Mouse (Mus musculus) neural tube, embryonic 12.5 days (tissue): ENCODE measurements around the gene Olfr191. TPM values are rescaled to one million over a fixed set of nuclear protein-coding genes. Genes with fewer than 3 reads are reported as not detected.
"Not testable (repeated sequence)": the region's sequence is repeated elsewhere in the genome, so short reads cannot be mapped to it uniquely, and the experiment has no call there.

Experiments used
- ATAC-seq: fragments of 200-750 bp; cut with Nextera tagmentation; 2 replicates; pipeline ENCODE4 v1.8.0; 2017; ENCODE audit warnings: low read depth, mild to moderate bottlenecking, moderate TSS enrichment, moderate library complexity; ENCODE audit not compliant: low FRiP score
- H3K27ac ChIP-seq: fragments of 300-500 bp; sonication (generic); 2 replicates; pipeline ENCODE4 v1.5.1; 2016
- H3K27me3 ChIP-seq: fragments of 300-500 bp; sonication (generic); replicated peaks from 2 replicates; pipeline ENCODE4 v1.6.1; 2016; ENCODE audit warnings: mild to moderate bottlenecking
- H3K36me3 ChIP-seq: fragments of 300-500 bp; sonication (generic); 2 replicates; pipeline ENCODE4 v1.6.1; 2016; ENCODE audit warnings: mild to moderate bottlenecking
- H3K4me1 ChIP-seq: fragments of 300-500 bp; sonication (generic); 2 replicates; pipeline ENCODE4 v1.6.1; 2016
- H3K4me2 ChIP-seq: fragments of 300-500 bp; sonication (generic); replicated peaks from 2 replicates; pipeline ENCODE4 v1.6.1; 2016; ENCODE audit warnings: mild to moderate bottlenecking
- H3K4me3 ChIP-seq: fragments of 300-500 bp; sonication (generic); 2 replicates; pipeline ENCODE4 v1.5.1; 2016
- H3K9ac ChIP-seq: fragments of 300-500 bp; sonication (generic); 2 replicates; pipeline ENCODE4 v1.6.1; 2016; ENCODE audit warnings: mild to moderate bottlenecking
- H3K9me3 ChIP-seq: fragments of 300-500 bp; sonication (generic); 2 replicates; pipeline ENCODE4 v1.6.1; 2016; ENCODE audit warnings: mild to moderate bottlenecking
- WGBS: fragments of 180-500 bp; shearing (Covaris S2); methylation state at CpG from one replicate; pipeline ENCODE4 v1.1.7; 2016; 5-methylcytosine and 5-hydroxymethylcytosine counted together
- polyA plus RNA-seq: library from polyadenylated mRNA; unstranded; fragments of >200 nt; fragmentation: Nextera tagmentation; extraction: Ambion mirVana; gene quantifications from 2 replicates; pipeline ENCODE4 v1.2.1, GENCODE M21; 2016

Olfr191 gene
- polyA plus RNA-seq, result not detected in 2 replicates

- H3K4me2 ChIP-seq, H3K27me3 ChIP-seq, H3K4me3 ChIP-seq, H3K9ac ChIP-seq, H3K9me3 ChIP-seq, H3K27ac ChIP-seq, H3K36me3 ChIP-seq, H3K4me1 ChIP-seq, ATAC-seq: not testable (repeated sequence)
- 52% methylated on average over 1 of the region's 1 CpGs for WGBS
Observed at GRCm38 (mm10) chr16:59089722-59090121, at the start of gene Olfr191. TSS of gene Olfr191 (minus strand) at chr16:59089822.

- Histone ChIP-seq H3K9ac (no peak overlapping the region), H3K27ac (no peak overlapping the region), H3K4me1 (no peaks in the 10 kb centered on the region), H3K9me3 (no peaks in the 10 kb centered on the region), H3K27me3 (no peaks in the 10 kb centered on the region), H3K36me3 (no peaks in the 10 kb centered on the region), H3K4me2 (no peak overlapping the region), H3K4me3 (no peak overlapping the region)
- no peak for ATAC-seq
- WGBS, result 85% methylated on average over 1 of the region's 1 CpGs
Observed at GRCm38 (mm10) chr16:59130740-59131139, 41.1 kb upstream of the Olfr191 start.

GRCm38 (mm10) chr16:59120969-59121368 lies 31.3 kb upstream of the Olfr191 start, which contains the start of gene Olfr194:
TSS of gene Olfr194 (minus strand) at chr16:59121069.
- H3K4me3 ChIP-seq, result no peak within 1 kb of the TSS
- no peak within 1 kb of the TSS for H3K9ac ChIP-seq
- no peak for ATAC-seq
- H3K4me2 ChIP-seq, result no peak within 1 kb of the TSS
- H3K27ac ChIP-seq, result no peak within 1 kb of the TSS
- H3K9me3 ChIP-seq, result no peaks in the 10 kb centered on the region
- no peaks in the 10 kb centered on the region for H3K36me3 ChIP-seq
- H3K4me1 ChIP-seq, result no peaks in the 10 kb centered on the region
- H3K27me3 ChIP-seq, result no peaks in the 10 kb centered on the region

- Histone ChIP-seq H3K9me3 (no peaks in the 10 kb centered on the region), H3K9ac (no peak within 1 kb of the TSS), H3K4me3 (no peak within 1 kb of the TSS), H3K27ac (no peak within 1 kb of the TSS), H3K36me3 (no peaks in the 10 kb centered on the region), H3K27me3 (no peaks in the 10 kb centered on the region), H3K4me1 (no peaks in the 10 kb centered on the region), H3K4me2 (no peak within 1 kb of the TSS)
- ATAC-seq, result no peak
- 80% methylated on average over 1 of the region's 1 CpGs for WGBS
Observed at GRCm38 (mm10) chr16:59111781-59112180, 22.2 kb upstream of the Olfr191 start, which contains the start of gene Olfr193. TSS of gene Olfr193 (minus strand) at chr16:59111881.

GRCm38 (mm10) chr16:59108522-59108921 lies 18.9 kb upstream of the Olfr191 start:
- not testable (repeated sequence) for H3K27me3 ChIP-seq, H3K4me2 ChIP-seq, H3K27ac ChIP-seq, ATAC-seq, H3K9ac ChIP-seq, H3K9me3 ChIP-seq, H3K4me1 ChIP-seq, H3K4me3 ChIP-seq, H3K36me3 ChIP-seq
- 76% methylated on average over 5 of the region's 5 CpGs for WGBS

GRCm38 (mm10) chr16:59105312-59105711 lies 15.7 kb upstream of the Olfr191 start:
- ATAC-seq, result no peak
- WGBS, result 83% methylated on average over 2 of the region's 2 CpGs
- no peaks in the 10 kb centered on the region for H3K9me3 ChIP-seq
- no peak overlapping the region for H3K9ac ChIP-seq
- no peaks in the 10 kb centered on the region for H3K36me3 ChIP-seq
- no peak overlapping the region for H3K27ac ChIP-seq
- no peak overlapping the region for H3K4me3 ChIP-seq
- H3K27me3 ChIP-seq, result no peaks in the 10 kb centered on the region
- H3K4me1 ChIP-seq, result no peaks in the 10 kb centered on the region
- no peak overlapping the region for H3K4me2 ChIP-seq

- not testable (repeated sequence) for H3K9me3 ChIP-seq, H3K9ac ChIP-seq, H3K27me3 ChIP-seq, ATAC-seq, H3K4me2 ChIP-seq, H3K36me3 ChIP-seq, H3K4me1 ChIP-seq, H3K4me3 ChIP-seq, H3K27ac ChIP-seq
- WGBS, result 79% methylated on average over 2 of the region's 2 CpGs
Observed at GRCm38 (mm10) chr16:59081113-59081512, 8.5 kb downstream of the Olfr191 start.

- Histone ChIP-seq H3K4me2 (no peak within 1 kb of the TSS), H3K36me3 (no peaks in the 10 kb centered on the region), H3K9ac (no peak within 1 kb of the TSS), H3K9me3 (no peaks in the 10 kb centered on the region), H3K4me3 (no peak within 1 kb of the TSS), H3K4me1 (no peaks in the 10 kb centered on the region), H3K27me3 (no peaks in the 10 kb centered on the region), H3K27ac (no peak within 1 kb of the TSS)
- WGBS, result 89% methylated on average over 5 of the region's 5 CpGs
- no peak for ATAC-seq
Observed at GRCm38 (mm10) chr16:59077905-59078304, 11.7 kb downstream of the Olfr191 start, which contains the start of gene Olfr190. TSS of gene Olfr190 (minus strand) at chr16:59078005.

GRCm38 (mm10) chr16:59073520-59073919 lies 16.1 kb downstream of the Olfr191 start:
- H3K4me3 ChIP-seq, result no peak overlapping the region
- H3K27me3 ChIP-seq, result no peaks in the 10 kb centered on the region
- 89% methylated on average over 1 of the region's 1 CpGs for WGBS
- H3K4me1 ChIP-seq, result no peaks in the 10 kb centered on the region
- H3K9ac ChIP-seq, result no peak overlapping the region
- ATAC-seq, result no peak
- no peaks in the 10 kb centered on the region for H3K9me3 ChIP-seq
- H3K36me3 ChIP-seq, result no peaks in the 10 kb centered on the region
- no peak overlapping the region for H3K27ac ChIP-seq
- H3K4me2 ChIP-seq, result no peak overlapping the region

- ATAC-seq, result no peak
- Histone ChIP-seq H3K9me3 (no peaks in the 10 kb centered on the region), H3K4me2 (no peak overlapping the region), H3K9ac (no peak overlapping the region), H3K36me3 (no peaks in the 10 kb centered on the region), H3K4me3 (no peak overlapping the region), H3K4me1 (no peaks in the 10 kb centered on the region), H3K27me3 (no peaks in the 10 kb centered on the region), H3K27ac (no peak overlapping the region)
Observed at GRCm38 (mm10) chr16:59071755-59072154, 17.9 kb downstream of the Olfr191 start.

- WGBS, result 79% methylated on average over 3 of the region's 3 CpGs
- H3K4me1 ChIP-seq, H3K9me3 ChIP-seq, ATAC-seq, H3K27ac ChIP-seq, H3K36me3 ChIP-seq, H3K27me3 ChIP-seq, H3K9ac ChIP-seq, H3K4me2 ChIP-seq, H3K4me3 ChIP-seq: not testable (repeated sequence)
Observed at GRCm38 (mm10) chr16:59062411-59062810, 27.2 kb downstream of the Olfr191 start.

- not testable (repeated sequence) for H3K4me1 ChIP-seq, H3K36me3 ChIP-seq, H3K27me3 ChIP-seq, H3K9ac ChIP-seq, ATAC-seq, H3K9me3 ChIP-seq, H3K4me3 ChIP-seq, H3K4me2 ChIP-seq, H3K27ac ChIP-seq
- WGBS, result 94% methylated on average over 2 of the region's 2 CpGs
Observed at GRCm38 (mm10) chr16:59049286-59049685, 40.3 kb downstream of the Olfr191 start.

- H3K27ac ChIP-seq, result no peak overlapping the region
- WGBS, result 82% methylated on average over 1 of the region's 1 CpGs
- ATAC-seq, result no peak
Observed at GRCm38 (mm10) chr16:59048860-59049259, 40.8 kb downstream of the Olfr191 start.

More at GRCm38 (mm10) chr16:59048860-59049259, 40.8 kb downstream of the Olfr191 start:
- Histone ChIP-seq H3K4me1 (no peaks in the 10 kb centered on the region), H3K4me3 (no peak overlapping the region), H3K27me3 (no peaks in the 10 kb centered on the region), H3K9me3 (no peaks in the 10 kb centered on the region), H3K9ac (no peak overlapping the region), H3K36me3 (no peaks in the 10 kb centered on the region), H3K4me2 (no peak overlapping the region)
